Mouse (Mus musculus) retina, adult 2 months (tissue): Measurements from ENCODE around the gene 2010111I01Rik.

Experiments
- DNase-seq: peaks from one replicate; pipeline ENCODE4 v3.0.0-alpha.2; 2012; ENCODE audit warnings: low read depth, low spot score

Gene 2010111I01Rik

GRCm38 (mm10) chr13:63023243-63024217 lies 58.8 kb downstream of the 2010111I01Rik start:
- no peak for DNase-seq

GRCm38 (mm10) chr13:63030023-63030422 lies 65.3 kb downstream of the 2010111I01Rik start:
- no peak for DNase-seq

- DNase-seq, result no peak
Measured at GRCm38 (mm10) chr13:63031244-63031643, 66.6 kb downstream of the 2010111I01Rik start.

GRCm38 (mm10) chr13:63032304-63032830 lies 67.7 kb downstream of the 2010111I01Rik start:
- no peak for DNase-seq

GRCm38 (mm10) chr13:63032958-63033357 lies 68.3 kb downstream of the 2010111I01Rik start:
- no peak for DNase-seq

- no peak for DNase-seq
Measured at GRCm38 (mm10) chr13:63033364-63033763, 68.7 kb downstream of the 2010111I01Rik start.

- DNase-seq, result no peak
Measured at GRCm38 (mm10) chr13:63034666-63035065, 70.0 kb downstream of the 2010111I01Rik start.

- DNase-seq, result no peak
Measured at GRCm38 (mm10) chr13:63037906-63038305, 73.2 kb downstream of the 2010111I01Rik start.

- no peak for DNase-seq
Measured at GRCm38 (mm10) chr13:63038415-63038814, 73.7 kb downstream of the 2010111I01Rik start.

GRCm38 (mm10) chr13:63038871-63039270 lies 74.2 kb downstream of the 2010111I01Rik start:
- no peak for DNase-seq

GRCm38 (mm10) chr13:63039326-63039725 lies 74.6 kb downstream of the 2010111I01Rik start:
- no peak for DNase-seq

- DNase-seq, result no peak
Measured at GRCm38 (mm10) chr13:63039848-63040247, 75.2 kb downstream of the 2010111I01Rik start.

GRCm38 (mm10) chr13:63045504-63046205 lies 81.0 kb downstream of the 2010111I01Rik start:
- DNase-seq, result no peak

GRCm38 (mm10) chr13:63046206-63047020 lies 81.7 kb downstream of the 2010111I01Rik start:
- DNase-seq, result peak; percentile 34

- no peak for DNase-seq
Measured at GRCm38 (mm10) chr13:63063706-63064105, 99.0 kb downstream of the 2010111I01Rik start.

- DNase-seq, result no peak
Measured at GRCm38 (mm10) chr13:63066607-63067006, 101.9 kb downstream of the 2010111I01Rik start.

GRCm38 (mm10) chr13:63068371-63069136 lies 103.9 kb downstream of the 2010111I01Rik start:
- no peak for DNase-seq

GRCm38 (mm10) chr13:63071874-63072273 lies 107.2 kb downstream of the 2010111I01Rik start:
- DNase-seq, result no peak

GRCm38 (mm10) chr13:63072376-63072775 lies 107.7 kb downstream of the 2010111I01Rik start:
- no peak for DNase-seq

GRCm38 (mm10) chr13:63073911-63074675 lies 109.4 kb downstream of the 2010111I01Rik start:
- DNase-seq, result no peak
